Mouse (Mus musculus) Muller cell, postnatal 12 days (primary cell): Measurements from ENCODE around the gene Pbx3.

Experiments
- DNase-seq: peaks from one replicate; pipeline ENCODE4 v3.0.0-alpha.2; 2015; ENCODE audit errors: inconsistent ontology term

Pbx3 gene

GRCm38 (mm10) chr2:34147036-34147435 is 225.9 kb downstream of the Pbx3 start:
- no peak for DNase-seq

- DNase-seq: no peak
These were observed 226.5 kb downstream of the Pbx3 start for GRCm38 (mm10) chr2:34146431-34146830.

- DNase-seq: peak; percentile 45
These were observed 233.3 kb downstream of the Pbx3 start for GRCm38 (mm10) chr2:34139470-34140158.

- DNase-seq: no peak
These were observed 237.6 kb downstream of the Pbx3 start for GRCm38 (mm10) chr2:34135316-34135715.

- DNase-seq: no peak
These were observed 240.2 kb downstream of the Pbx3 start for GRCm38 (mm10) chr2:34132751-34133150.

GRCm38 (mm10) chr2:34129674-34130267 is 243.2 kb downstream of the Pbx3 start:
- DNase-seq: no peak

GRCm38 (mm10) chr2:34127871-34128270 is 245.1 kb downstream of the Pbx3 start:
- DNase-seq: no peak

- DNase-seq: no peak
These were observed 249.0 kb downstream of the Pbx3 start for GRCm38 (mm10) chr2:34123896-34124295.
